Mouse (Mus musculus) regulatory T cell (primary cell): ENCODE data around the gene Cacnb1.

Source experiments
- in situ Hi-C: fragments of 300-600 bp; cut with MboI, MseI; formaldehyde crosslinking; loops from one replicate; pipeline ENCODE4 v1.15.1; 2025; ENCODE audit warnings: high pct_unique_total_duplicates

The Cacnb1 gene

GRCm38 (mm10) chr11:97988530-97989096 is 34.2 kb downstream of the Cacnb1 start:
- in situ Hi-C loops: loop anchor here (25.0 kb wide), 1 partner anchor 201 kb away; the partner anchor contains the start of genes 1700001P01Rik, Lasp1 and Rpl23

GRCm38 (mm10) chr11:97987551-97988526 is 35.0 kb downstream of the Cacnb1 start:
- in situ Hi-C loops: loop anchor here (25.0 kb wide), 1 partner anchor 201 kb away; the partner anchor contains the start of genes 1700001P01Rik, Lasp1 and Rpl23

- in situ Hi-C loops: loop anchor here (25.0 kb wide), 1 partner anchor 200 kb away; the partner anchor contains the start of genes 1700001P01Rik, Lasp1 and Rpl23
These were observed 35.9 kb downstream of the Cacnb1 start for GRCm38 (mm10) chr11:97986738-97987465.

- in situ Hi-C loops: loop anchor here (25.0 kb wide), 1 partner anchor 199 kb away; the partner anchor contains the start of genes 1700001P01Rik, Lasp1 and Rpl23
These were observed 36.8 kb downstream of the Cacnb1 start, which contains the start of gene Plxdc1 for GRCm38 (mm10) chr11:97985727-97986677. Gene Plxdc1 (minus strand): TSS chr11:97986444.

- in situ Hi-C loops: loop anchor here (25.0 kb wide), 1 partner anchor 197 kb away; the partner anchor contains the start of genes 1700001P01Rik, Lasp1 and Rpl23
These were observed 38.9 kb downstream of the Cacnb1 start for GRCm38 (mm10) chr11:97983983-97984382.

- in situ Hi-C loops: loop anchor here (25.0 kb wide), 1 partner anchor 196 kb away; the partner anchor contains the start of genes 1700001P01Rik, Lasp1 and Rpl23
These were observed 39.3 kb downstream of the Cacnb1 start for GRCm38 (mm10) chr11:97983506-97983905.

- in situ Hi-C loops: loop anchor here (25.0 kb wide), 1 partner anchor 195 kb away; the partner anchor contains the start of genes 1700001P01Rik, Lasp1 and Rpl23
These were observed 40.1 kb downstream of the Cacnb1 start for GRCm38 (mm10) chr11:97982721-97983120.

- in situ Hi-C loops: loop anchor here (25.0 kb wide), 1 partner anchor 193 kb away; the partner anchor contains the start of genes 1700001P01Rik, Lasp1 and Rpl23
These were observed 42.3 kb downstream of the Cacnb1 start for GRCm38 (mm10) chr11:97980531-97980966.

GRCm38 (mm10) chr11:97979824-97980495 is 42.9 kb downstream of the Cacnb1 start:
- in situ Hi-C loops: loop anchor here (25.0 kb wide), 1 partner anchor 193 kb away; the partner anchor contains the start of genes 1700001P01Rik, Lasp1 and Rpl23

- in situ Hi-C loops: loop anchor here (25.0 kb wide), 1 partner anchor 191 kb away; the partner anchor contains the start of genes 1700001P01Rik, Lasp1 and Rpl23
These were observed 44.4 kb downstream of the Cacnb1 start for GRCm38 (mm10) chr11:97978392-97978791.

- in situ Hi-C loops: loop anchor here (25.0 kb wide), 1 partner anchor 190 kb away; the partner anchor contains the start of genes 1700001P01Rik, Lasp1 and Rpl23
These were observed 45.0 kb downstream of the Cacnb1 start for GRCm38 (mm10) chr11:97977797-97978196.

- in situ Hi-C loops: loop anchor here (5.0 to 25.0 kb wide), 2 partner anchors 37 to 187 kb away; partner anchors contain the start of genes 1700001P01Rik, Lasp1 and Rpl23
These were observed 48.1 kb downstream of the Cacnb1 start for GRCm38 (mm10) chr11:97974746-97975145.

GRCm38 (mm10) chr11:97974141-97974540 is 48.7 kb downstream of the Cacnb1 start:
- in situ Hi-C loops: loop anchor here (5.0 kb wide), 1 partner anchor 37 kb away; no protein-coding TSS in a partner anchor

GRCm38 (mm10) chr11:97972434-97972833 is 50.4 kb downstream of the Cacnb1 start:
- in situ Hi-C loops: loop anchor here (5.0 kb wide), 1 partner anchor 35 kb away; no protein-coding TSS in a partner anchor

- in situ Hi-C loops: loop anchor here (5.0 kb wide), 1 partner anchor 34 kb away; no protein-coding TSS in a partner anchor
These were observed 51.6 kb downstream of the Cacnb1 start for GRCm38 (mm10) chr11:97971232-97971631.

- in situ Hi-C loops: loop anchor here (5.0 kb wide), 1 partner anchor 33 kb away; no protein-coding TSS in a partner anchor
These were observed 52.1 kb downstream of the Cacnb1 start for GRCm38 (mm10) chr11:97970771-97971170.

- in situ Hi-C loops: loop anchor here (5.0 kb wide), 1 partner anchor 61 kb away; no protein-coding TSS in a partner anchor
These were observed 54.4 kb downstream of the Cacnb1 start for GRCm38 (mm10) chr11:97968385-97968784.

GRCm38 (mm10) chr11:97967114-97967513 is 55.7 kb downstream of the Cacnb1 start:
- in situ Hi-C loops: loop anchor here (5.0 kb wide), 1 partner anchor 60 kb away; no protein-coding TSS in a partner anchor
